Mouse (Mus musculus): ENCODE results near the gene Tigar.

The Tigar gene

DNA sequence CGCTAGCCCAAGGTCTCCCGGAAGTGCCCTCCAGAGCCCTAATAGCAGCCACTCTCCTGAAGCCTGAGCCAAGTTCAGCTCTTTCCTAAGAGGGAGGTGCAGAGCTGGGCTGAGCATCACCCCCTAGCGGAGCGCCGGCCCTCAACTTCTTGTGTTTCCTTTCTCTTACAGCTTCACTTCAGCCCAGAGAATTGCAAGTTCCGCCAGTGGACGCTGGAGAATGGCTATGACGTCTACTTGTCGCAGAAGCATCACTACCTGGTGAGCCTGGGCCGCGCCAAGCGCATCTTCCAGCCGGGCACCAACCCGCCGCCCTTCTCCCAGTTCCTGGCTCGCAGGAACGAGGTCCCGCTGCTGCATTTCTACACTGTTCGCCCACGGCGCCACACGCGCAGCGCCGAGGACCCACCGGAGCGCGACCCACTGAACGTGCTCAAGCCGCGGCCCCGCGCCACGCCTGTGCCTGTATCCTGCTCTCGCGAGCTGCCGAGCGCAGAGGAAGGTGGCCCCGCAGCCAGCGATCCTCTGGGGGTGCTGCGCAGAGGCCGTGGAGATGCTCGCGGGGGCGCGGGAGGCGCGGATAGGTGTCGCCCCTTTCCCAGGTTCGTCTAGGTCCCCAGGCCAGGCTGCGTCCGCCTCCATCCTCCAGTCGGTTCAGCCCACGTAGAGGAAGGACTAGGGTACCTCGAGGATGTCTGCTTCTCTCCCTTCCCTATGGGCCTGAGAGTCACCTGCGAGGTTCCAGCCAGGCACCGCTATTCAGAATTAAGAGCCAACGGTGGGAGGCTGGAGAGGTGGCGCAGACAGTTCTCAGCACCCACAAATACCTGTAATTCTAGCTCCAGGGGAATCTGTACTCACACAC, 29.3 kb downstream of the Tigar start:
- DNase-seq: peak in 1 of 2 experiments; percentile 33

GRCm38 (mm10) chr6:127072817-127073216, 36.5 kb downstream of the Tigar start, which contains the start of gene Fgf23:
TSS of gene Fgf23 (plus strand) at chr6:127072902.
- no peak for DNase-seq

GRCm38 (mm10) chr6:127064815-127065214, 44.5 kb downstream of the Tigar start:
- DNase-seq: no peak

GRCm38 (mm10) chr6:127063915-127064314, 45.4 kb downstream of the Tigar start:
- no peak for DNase-seq

DNA sequence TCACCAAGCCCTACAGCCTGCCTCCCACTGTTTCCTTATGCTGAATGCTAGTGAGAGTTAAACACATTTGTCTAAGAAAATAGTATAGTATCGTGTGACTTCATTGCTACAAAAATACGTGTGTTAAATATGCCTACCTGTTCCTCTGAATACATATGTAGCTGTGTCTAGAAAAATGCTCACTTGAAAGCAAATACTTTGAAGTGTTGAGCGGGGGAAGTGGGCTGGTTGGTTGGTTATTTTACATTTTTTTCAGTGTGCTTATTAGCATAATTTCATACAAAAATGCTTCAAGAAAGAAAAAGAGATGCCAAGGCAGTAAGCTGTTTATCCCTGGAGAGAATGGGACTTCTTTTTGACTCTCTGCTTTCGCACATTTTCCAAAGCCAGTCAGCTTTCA, 49.4 kb downstream of the Tigar start:
- DNase-seq: no peak

DNA sequence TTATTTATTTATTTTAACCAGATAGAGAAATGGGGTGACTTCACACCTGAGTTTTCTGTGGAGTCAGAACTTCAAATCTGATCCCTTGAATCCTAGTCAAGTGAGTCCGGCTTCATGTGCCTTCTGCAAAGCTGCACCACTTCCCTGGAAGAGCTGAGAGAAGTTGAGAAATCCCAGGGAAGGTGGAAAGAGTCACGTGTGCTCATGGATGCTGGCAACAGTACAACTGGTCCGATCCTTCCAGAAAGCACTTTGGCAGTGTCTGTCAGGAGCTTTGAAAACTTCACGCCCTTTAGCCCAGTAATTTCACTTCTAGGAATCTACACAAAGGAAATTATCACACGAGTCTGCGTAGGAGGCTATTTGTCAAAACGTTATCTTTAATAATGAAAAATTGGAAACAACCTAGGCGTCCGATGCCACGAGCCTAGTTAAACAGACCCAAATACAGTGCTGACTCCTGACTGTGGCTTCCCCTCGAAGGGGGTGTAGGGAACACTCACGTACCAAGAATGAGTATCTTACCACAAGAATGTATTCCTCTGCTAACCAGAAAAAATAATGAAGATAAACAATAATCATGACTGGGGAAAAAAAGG, 52.3 kb downstream of the Tigar start:
- no peak for DNase-seq

DNA sequence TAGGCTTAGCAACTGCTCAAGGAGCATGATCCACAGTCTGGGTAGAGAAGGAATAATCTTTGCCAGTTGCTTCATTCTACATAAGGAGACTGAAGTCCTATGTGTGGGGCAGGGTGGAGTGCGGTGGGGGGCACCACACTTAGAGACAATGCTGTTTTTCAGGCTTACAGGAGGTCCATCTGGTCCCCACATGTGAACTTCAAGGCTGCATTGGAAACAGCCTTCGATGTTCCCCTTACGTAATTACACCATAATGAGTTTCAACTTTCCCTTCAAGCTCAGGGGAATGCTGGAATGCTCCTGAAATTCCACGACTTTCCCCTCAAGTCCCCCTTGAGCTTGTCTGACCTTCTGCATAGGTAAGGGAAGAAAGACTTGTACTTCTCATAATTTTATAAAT, 58.5 kb downstream of the Tigar start:
- no peak for DNase-seq

DNA sequence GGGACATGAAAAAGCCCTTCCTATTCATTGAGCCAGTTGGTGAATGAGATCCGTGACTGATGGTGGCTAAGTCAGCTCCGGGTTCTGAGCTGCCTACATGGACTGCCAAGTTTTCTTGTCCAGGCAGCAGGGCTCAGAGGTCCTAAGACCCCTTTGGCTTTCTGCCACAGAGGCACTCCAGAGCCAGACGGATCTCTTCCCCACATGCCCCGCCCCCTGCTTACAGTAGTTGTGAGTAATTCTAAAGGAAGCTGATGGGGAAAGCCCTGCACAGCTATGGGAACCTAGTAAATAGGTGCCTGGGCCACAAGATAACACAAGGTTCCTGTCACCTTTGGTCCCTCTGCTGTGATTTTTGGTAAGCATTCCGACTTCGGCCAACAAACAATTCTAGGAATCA, 64.4 kb downstream of the Tigar start:
- no peak for DNase-seq
